Mouse (Mus musculus) urinary bladder, postnatal 4 days (tissue): Measurements from ENCODE around the gene Hdac4.

ENCODE experiments used
- DNase-seq, 2 experiments: peaks; one replicate each; pipeline ENCODE4 v3.0.0; 2021 to 2022; ENCODE audit warnings: low spot score in 2 of 2

Hdac4 gene

GRCm38 (mm10) chr1:92061198-92062073, 134.1 kb downstream of the Hdac4 start:
- DNase-seq = no peak

DNA sequence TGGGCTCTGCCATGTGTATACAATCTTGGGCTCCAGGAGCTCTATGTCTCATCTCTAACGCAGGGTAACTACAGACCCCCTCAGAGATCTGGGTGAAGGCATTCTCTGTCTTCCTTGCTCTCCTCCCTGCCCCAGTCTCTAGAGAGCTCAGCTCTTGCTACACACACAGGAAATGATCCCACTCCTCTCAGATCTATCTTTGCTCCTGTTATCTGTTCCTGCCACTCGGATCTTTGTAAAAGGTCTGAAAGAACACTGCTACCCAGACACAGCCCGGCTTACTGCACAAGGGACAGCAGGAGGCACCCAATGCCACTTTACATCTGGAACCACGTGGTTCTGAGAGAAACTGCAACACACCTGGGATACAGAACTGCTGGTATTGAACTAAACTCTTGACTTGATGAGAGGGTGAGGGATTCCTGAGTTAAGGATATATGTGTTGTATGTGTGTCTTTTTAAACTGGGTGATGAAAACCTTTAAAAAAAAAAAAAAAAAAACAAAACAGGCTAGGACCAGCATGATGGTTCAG, 134.9 kb downstream of the Hdac4 start:
- no peak for DNase-seq

- DNase-seq = no peak
These were observed 135.9 kb downstream of the Hdac4 start for GRCm38 (mm10) chr1:92059571-92059970.

GRCm38 (mm10) chr1:92058731-92059425, 136.6 kb downstream of the Hdac4 start:
- DNase-seq = no peak

- DNase-seq = no peak
These were observed 138.4 kb downstream of the Hdac4 start for GRCm38 (mm10) chr1:92057068-92057467.

GRCm38 (mm10) chr1:92055149-92055548, 140.3 kb downstream of the Hdac4 start:
- no peak for DNase-seq

DNA sequence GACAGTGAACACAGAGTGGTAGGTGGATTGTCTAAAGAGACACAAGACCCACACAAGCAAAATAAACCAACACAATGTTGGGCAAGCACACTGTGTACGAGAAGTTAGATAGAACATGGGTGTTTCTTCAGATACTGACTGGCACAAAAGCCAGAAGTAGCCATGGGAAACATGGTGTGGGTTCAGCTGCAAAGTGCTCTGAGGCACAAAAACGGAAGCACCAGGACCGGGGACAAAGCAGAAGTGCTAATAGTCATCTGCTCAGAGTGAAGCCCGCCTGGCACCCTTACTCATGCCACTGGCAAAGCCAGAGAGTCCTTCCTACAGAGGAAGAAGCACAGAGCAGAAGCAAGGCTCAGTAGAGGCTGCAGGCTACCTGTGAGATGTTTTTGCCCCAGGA, 143.3 kb downstream of the Hdac4 start:
- DNase-seq = no peak

GRCm38 (mm10) chr1:92051489-92052062, 143.9 kb downstream of the Hdac4 start:
- DNase-seq = no peak

DNA sequence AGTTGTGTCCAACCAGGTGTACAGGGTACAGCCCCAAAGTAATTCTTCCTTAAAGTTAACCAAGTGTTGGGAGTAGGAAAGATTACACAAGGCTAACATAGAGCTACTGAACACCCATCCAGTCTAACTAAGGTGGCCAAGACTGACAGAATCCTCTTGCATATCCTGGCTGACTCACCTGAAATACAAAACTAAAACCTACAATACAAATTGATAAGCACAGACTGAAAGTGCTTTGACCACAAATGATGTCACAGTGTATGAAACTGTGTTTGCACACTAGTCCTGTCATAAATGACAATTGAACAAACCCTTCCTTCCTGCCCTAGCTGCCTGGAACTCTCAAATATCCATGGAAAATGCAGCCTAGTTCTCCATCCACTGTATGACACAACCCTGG, 144.5 kb downstream of the Hdac4 start:
- no peak for DNase-seq

DNA sequence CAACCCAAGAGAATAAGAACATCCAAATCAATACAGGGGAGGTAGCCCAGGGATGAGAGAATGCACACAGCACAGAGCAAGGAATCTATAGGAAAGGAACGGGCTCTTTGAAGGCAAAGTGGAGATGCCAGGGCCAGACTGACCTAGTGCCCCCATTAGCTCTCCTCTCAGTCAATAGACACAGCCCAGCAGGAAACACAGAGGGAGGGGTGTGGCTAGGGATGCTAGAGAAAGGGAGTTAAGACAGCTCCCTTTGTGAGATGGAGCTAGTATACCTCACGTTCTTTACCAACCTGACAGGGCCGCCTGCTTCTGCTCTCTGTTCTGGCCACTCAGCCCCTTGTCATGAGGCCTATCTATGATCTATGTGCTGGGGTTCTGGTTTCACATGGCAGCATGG, 144.9 kb downstream of the Hdac4 start:
- no peak for DNase-seq

GRCm38 (mm10) chr1:92048415-92049354, 146.8 kb downstream of the Hdac4 start:
- no peak for DNase-seq

DNA sequence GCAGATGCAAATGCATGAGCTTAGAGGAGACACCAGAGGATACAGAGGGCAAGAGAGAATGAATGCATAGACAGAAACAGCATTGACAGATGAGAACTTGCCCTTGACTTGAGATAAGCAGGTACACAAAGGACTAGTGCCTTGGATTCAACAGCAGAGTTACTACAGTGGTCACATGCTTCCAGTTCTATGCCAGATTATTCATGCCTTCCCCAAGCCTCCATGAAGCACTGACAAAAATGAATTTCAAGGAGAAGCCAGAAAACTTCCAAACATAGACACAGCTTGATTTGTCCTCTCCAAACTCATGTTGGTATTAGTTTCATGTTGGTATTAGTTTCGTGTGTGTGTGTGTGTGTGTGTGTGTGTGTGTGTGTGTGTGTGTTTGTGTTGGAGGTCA, 149.8 kb downstream of the Hdac4 start:
- DNase-seq = no peak

DNA sequence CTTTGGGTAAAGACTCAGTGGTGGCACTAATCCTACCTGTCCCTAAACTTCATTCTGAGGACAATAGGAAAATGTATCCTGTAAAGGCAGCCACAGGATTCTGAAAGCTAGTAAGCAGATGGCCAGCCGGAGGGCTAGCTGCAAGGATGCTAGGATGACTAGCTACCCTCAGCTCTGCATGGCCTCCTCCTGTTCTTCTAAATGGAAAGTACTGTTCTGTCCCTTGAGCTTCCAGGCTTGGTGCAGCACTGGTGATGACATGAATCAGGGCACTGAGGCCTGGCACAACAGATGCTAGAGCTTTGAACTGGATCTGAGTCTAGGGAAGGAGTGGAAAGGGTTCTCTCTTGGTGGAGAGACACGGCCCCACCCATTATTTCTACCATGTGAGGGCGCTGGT, 150.6 kb downstream of the Hdac4 start:
- DNase-seq = no peak

DNA sequence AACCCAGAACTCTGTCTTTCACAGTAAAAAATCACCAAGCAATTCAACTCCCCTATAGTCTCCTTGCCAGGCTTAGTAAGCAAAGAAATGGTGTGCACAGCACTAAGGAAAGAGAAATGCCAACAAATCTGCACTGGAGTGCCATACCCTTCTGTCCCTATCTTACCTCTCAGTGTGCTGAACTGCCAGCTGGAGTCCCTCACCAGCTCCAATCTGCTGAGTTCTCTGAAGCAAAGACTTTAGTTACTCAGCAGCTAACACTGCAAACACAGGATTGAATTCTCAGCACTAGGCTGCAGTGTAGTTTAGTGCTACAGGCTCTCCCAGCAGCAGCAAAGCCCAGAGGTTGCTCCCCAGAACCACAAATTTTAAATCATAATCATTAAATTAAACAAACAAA, 151.5 kb downstream of the Hdac4 start:
- DNase-seq = no peak

DNA sequence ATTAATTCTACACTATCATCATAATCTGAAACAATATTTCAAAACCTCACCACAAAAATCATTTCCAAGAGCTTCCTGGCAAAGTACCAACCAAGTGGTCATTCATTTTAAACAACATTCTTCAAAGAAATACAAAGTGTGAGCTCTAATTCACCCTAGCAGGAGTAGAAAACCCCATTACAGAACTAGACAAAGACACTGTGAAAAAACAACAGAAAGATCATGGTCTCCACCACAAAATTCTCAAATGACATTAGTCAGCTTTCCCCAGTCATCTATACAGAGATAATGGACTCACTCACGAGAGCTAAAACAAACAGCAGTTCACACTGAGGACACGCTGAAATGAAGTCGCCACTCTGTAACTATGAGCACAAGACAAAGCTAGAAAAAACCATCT, 153.4 kb downstream of the Hdac4 start:
- no peak for DNase-seq

- DNase-seq = no peak
These were observed 154.2 kb downstream of the Hdac4 start for GRCm38 (mm10) chr1:92041290-92041689.

- DNase-seq = no peak
These were observed 156.8 kb downstream of the Hdac4 start for GRCm38 (mm10) chr1:92038714-92039113.

DNA sequence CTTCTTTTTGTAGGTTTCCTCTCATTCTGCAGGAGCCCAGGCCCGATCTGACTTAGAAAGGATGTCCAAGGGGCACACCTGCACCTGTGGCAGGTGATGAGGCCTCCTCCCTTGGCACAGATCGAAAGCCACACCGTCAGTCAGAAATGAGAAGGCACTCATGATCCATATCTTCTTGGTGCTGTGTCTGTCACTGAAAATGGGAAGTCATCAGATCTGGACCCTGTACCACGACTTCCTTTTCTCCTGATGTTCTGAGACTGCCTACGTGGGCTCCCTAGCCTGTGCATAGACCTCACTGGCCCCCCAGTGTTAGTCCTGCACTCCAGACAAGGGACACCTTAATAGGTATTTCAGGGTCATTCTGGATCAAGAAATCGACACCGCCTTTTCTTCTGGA, 158.5 kb downstream of the Hdac4 start:
- DNase-seq = no peak

GRCm38 (mm10) chr1:92035770-92036169, 159.7 kb downstream of the Hdac4 start:
- no peak for DNase-seq

GRCm38 (mm10) chr1:92034247-92034646, 161.3 kb downstream of the Hdac4 start:
- no peak for DNase-seq

- no peak for DNase-seq
These were observed 162.0 kb downstream of the Hdac4 start for GRCm38 (mm10) chr1:92033463-92033862.
